Mouse (Mus musculus): ENCODE measurements around the gene Slc35b2. TPM values are rescaled to one million over a fixed set of nuclear protein-coding genes. Genes with fewer than 3 reads are reported as not detected.

The Slc35b2 gene
- total RNA-seq, 2 experiments from 2014 or later: 23.7 to 24.3 TPM

DNA sequence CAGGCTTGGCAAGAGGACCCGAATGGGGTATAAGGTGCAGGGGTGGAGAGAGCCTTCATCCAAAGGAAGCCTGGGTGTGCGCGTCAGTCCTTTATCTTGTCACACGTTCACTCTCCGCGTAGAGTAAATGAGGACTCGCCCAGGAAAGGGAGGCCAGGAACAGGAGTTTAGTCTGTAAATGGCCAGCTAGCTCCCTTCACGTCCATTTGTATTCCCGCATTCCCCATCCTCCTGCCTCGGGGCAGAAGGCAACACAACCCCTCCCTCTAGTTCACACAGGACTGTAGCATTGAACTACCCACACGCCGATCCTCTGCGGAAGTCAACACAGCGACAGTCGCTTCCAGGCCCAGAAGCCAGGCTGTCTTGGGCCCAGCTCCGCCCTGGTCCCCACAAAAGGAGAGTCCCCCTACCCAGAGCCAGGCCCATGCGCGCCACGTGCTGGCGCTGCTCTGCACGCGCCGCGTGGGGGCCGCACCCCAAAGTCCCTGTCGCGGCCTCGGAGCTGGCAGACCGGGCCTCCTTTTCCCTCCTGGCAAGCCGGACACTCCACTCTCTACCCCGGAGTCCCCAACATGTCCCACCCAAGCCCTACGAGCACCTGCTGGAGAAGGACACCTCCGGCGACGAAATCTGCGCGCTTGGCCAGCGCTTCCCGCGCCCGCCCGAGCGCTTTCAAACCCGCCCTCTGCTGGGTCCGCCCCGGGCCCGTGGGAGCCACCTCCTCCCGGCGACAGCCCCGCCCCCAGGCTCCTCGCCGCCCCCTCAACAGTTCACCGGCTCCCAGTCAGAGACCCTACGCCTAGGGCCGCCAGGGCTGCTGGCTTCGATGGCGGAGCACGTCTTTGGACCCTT lies 31.4 kb downstream of the Slc35b2 start:
- intact Hi-C loops (cut with DNase I): no loop called here
- DNase-seq (ENCODE audit: low spot score): peak; percentile 77

DNA sequence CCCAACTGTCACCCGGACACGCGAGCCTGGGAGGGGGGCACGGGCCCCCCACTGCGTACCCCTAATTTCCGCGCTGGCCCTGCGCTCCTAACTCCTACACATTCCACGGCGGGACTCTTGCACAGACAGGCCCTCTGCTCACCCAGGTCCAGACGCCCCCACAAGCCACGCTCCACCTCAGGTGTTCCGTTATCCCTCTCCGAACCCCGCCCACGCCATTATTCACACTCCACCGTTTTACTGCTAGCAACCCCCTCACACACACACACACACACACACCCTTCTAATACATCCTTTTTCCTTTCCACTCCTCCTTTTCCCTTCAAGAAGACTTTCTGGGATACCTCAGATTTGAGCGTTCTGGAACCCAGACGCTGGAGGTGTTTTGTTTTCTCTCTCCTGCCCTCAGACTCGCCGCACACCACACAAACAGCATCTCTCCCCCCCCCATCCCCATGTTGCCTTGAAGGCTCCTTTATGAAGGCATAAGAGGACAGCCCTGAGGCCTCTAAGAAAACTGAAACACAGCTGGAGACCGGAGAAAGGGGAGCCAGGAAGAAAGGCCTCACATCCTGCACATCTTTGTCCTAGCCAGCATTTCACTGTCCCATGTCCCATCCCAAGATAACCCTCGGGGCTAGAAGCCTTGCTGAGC lies 32.2 kb downstream of the Slc35b2 start:
- intact Hi-C loops (cut with DNase I): loop anchor here (2.0 kb wide), 1 partner anchor 13 kb away; no protein-coding TSS in a partner anchor
- DNase-seq (ENCODE audit: low spot score): no peak

DNA sequence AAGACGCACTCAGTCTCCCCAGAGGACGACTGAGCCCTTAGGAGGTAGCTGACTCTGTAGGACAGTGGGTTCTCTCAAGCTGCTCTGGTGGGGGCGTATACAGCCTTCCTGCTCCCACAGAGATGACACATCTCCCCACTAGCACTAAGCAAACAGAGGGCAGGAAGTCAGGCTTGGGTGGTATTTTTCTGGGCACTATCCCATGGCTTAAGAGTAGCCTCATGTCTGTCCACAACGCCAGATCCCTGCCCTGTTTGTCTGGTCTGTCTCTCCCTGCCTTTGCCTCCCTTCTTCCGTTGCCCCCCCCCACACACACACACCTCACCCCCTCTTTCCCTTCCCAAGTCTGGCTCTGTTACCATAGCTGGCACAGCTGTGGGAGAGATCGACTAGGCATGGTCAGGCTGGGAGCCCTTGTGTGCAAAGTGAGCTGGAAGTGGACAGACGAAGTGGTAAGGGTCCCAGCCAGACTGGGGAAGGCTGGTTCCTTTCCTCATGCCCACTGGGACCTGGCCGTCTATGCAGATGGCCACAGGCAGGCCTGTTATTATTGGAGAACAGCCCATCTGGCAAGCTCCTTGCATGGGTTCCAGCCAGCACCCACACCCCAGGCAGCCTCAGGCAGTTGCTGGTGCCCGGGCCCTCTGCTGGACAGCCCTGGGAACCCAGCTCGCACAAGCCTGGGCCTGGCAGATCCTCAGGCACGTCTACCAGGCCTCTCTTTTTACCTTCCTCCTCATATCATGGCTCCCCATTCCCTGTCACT lies 33.1 kb downstream of the Slc35b2 start:
- intact Hi-C loops (cut with DNase I): loop anchor here (2.0 kb wide), 1 partner anchor 14 kb away; no protein-coding TSS in a partner anchor
- DNase-seq (ENCODE audit: low spot score): peak; percentile 74

DNA sequence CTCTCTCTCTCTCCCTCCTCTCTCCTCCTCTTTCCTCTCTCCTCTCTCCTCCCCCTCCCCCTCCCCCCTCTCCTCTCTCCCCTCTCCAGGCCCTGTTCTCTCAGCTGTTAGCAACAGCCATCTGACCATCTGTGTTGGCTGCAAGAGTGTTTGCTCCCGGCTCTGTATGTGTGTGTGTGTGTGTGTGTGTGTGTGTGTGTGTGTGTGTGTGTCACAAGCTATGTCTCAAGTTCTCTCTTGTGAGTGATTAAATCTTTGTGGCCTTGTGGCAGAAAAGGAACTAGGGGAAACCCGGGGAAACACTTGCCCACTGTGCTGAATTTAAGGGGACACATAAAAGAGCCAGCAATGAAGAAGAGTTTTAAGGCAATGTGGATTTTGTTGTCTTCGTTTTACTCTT lies 34.1 kb downstream of the Slc35b2 start:
- DNase-seq (ENCODE audit: low spot score): no peak
- intact Hi-C loops (cut with DNase I): loop anchor here (2.0 kb wide), 2 partner anchors 15 to 29 kb away; no protein-coding TSS in a partner anchor

DNA sequence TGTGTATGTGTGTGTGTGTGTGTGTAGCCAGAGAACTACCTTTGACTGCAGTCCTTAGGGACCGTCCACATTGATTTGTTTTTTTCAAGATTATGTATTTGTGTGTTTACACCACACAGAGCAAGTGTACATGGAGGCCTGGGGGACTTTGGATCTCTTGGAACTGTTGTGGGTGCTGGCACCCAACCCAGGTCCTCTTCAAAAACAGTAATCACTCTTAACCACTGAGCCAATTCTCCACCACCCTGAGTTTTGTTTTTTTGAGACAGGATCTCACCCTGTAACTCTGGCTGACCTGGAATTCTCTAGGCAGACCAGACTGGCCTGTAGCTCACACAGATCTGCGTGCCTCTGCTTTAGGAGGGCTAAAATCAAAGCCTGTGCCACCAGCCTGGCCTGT lies 34.7 kb downstream of the Slc35b2 start:
- intact Hi-C loops (cut with DNase I): loop anchor here (2.0 kb wide), 1 partner anchor 28 kb away; no protein-coding TSS in a partner anchor
- DNase-seq (ENCODE audit: low spot score): no peak

DNA sequence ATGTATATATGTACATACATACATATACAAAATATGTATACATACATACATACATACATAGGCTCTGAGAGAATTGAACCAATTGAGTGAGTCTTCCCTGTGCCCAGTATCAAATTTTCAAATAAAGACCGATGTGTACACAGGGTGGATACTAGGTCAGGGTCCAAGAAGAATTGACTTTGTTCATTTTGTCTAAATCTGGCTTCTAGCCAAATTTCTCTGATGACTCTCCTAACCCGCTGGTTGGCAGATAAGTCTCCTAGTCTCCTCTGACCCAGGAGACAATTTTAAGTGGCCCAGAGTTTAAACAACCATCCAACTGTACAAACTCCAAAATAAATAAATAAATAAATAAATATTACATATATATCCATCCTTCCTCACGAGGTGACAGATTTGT lies 35.2 kb downstream of the Slc35b2 start:
- DNase-seq (ENCODE audit: low spot score): no peak
- intact Hi-C loops (cut with DNase I): loop anchor here (2.0 kb wide), 1 partner anchor 28 kb away; no protein-coding TSS in a partner anchor

DNA sequence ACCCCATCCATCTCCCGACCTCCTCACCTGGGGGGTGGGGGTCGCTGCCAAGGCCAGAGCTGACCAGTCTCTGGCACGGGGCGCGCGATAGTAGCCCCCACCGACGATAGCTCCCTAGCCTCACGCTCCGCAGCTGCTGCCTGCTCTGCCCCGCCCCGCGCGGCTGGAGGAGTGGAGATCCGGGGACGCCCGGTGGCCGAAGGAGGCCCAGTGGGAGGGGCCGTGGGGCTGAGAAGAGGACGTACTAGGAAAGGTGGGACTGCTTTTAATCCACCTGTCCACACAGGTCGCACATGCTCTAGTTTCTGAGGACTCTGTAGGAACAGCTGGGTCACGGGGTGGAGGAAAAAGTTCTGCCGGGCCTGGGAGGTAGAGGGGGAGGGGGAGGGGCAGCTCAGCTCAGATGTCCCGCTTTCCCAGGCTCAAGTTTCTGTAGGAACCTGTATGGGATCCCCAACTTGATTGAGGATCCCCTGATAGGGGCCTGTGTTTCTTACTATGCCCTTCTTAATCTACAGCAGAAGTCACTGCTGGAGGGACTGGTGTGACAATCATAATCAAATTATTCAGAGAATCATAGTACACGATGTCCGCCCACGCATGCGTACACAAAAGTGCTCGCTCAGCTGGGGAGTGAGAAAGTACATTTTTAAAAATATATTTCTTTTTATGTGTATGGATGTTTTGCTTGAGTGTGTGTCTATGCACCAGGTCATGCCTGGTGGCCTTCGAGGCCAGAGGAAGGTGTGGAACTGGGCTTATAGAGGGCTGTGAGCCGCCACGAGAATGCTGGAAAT lies 36.0 kb downstream of the Slc35b2 start, which contains the start of gene Slc29a1:
Gene Slc29a1 (minus strand): TSS at position 161 of the 797 bp plus-strand sequence.
- intact Hi-C loops (cut with DNase I): loop anchor here (2.0 kb wide), 1 partner anchor 27 kb away; no protein-coding TSS in a partner anchor
- DNase-seq (ENCODE audit: low spot score): no peak

DNA sequence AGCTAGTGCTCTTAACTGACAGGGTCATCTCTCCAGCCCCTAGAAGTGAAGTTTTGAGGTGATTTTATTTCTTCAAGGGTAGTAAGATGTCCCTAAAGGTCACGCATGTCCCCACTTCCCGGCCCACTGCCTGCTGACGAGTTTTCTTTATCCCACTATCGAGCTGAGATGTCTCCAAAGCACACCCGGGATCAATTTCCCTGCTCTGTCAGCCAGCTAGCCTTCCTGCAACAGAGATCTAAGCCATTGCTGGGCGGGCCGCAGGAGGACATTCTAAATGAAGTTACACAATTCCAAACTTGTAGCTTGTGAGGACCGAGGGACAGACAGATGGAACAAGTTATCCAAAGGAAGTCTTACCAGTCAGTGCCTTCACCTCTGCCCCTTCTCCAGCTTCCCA lies 36.6 kb downstream of the Slc35b2 start:
- intact Hi-C loops (cut with DNase I): no loop called here
- no peak for DNase-seq (ENCODE audit: low spot score)

DNA sequence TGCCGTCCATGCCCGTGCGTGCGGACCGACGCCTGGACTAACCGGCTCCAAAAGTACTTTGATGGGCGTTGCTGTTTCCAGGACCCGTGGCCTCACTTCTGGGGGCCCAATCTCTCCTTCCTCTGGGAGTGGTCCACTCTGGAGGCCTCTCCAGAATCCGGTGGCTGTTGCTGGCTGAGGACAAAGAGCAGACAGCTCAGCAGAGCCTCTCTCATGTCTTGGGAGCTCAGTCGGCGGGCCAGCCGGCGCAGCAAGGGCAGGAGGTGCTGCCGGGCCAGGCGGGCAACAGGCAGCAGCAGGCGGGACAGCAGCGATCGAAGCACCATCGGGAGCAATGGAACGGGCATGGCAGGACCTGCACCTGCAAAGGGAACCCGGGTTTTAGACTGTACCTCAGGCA lies 37.7 kb downstream of the Slc35b2 start:
- intact Hi-C loops (cut with DNase I): no loop called here
- DNase-seq (ENCODE audit: low spot score): no peak

DNA sequence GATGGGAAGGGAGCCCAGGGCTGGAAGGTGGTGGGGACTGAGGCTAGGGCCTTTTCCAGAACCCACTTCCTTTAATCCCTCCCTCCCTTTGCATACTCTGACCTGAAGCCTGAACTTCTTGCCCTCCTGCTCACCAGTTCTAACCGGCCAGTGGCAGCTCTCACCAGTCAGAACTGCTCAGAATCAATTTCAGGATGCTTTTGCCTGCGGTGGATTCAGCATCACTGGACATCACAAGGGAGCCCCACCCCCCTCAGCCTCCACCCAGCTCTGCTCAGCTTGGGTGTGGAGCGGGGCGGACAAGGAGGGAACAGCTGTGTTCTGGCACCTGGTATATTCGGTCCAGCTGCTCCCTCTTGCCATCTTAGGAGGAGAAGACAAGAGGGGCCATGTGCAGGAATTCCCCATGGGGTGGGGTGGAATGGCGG lies 38.2 kb downstream of the Slc35b2 start, which contains the start of gene Mymx:
Gene Mymx (minus strand): TSS at position 226 of the 428 bp plus-strand sequence.
- DNase-seq (ENCODE audit: low spot score): no peak
- intact Hi-C loops (cut with DNase I): no loop called here

DNA sequence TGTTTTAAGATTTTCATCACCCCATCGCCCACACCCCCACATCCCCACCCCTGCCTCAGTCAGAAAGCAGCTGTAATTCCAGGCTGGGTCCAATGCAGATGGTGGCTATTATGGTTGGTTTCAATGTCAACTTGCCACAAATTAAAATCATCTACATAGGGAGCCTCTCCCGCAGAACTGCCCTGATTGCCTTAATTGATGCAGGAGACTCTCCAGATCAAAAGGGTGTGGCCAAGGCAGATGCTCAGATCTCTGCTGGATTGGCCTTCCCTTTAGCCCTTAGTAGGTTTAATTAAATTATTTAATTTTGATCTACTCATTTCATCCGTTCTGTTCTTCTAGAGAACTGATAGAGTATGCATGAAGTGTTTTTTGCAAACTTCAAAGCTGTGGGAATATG lies 39.3 kb downstream of the Slc35b2 start:
- DNase-seq (ENCODE audit: low spot score): no peak

DNA sequence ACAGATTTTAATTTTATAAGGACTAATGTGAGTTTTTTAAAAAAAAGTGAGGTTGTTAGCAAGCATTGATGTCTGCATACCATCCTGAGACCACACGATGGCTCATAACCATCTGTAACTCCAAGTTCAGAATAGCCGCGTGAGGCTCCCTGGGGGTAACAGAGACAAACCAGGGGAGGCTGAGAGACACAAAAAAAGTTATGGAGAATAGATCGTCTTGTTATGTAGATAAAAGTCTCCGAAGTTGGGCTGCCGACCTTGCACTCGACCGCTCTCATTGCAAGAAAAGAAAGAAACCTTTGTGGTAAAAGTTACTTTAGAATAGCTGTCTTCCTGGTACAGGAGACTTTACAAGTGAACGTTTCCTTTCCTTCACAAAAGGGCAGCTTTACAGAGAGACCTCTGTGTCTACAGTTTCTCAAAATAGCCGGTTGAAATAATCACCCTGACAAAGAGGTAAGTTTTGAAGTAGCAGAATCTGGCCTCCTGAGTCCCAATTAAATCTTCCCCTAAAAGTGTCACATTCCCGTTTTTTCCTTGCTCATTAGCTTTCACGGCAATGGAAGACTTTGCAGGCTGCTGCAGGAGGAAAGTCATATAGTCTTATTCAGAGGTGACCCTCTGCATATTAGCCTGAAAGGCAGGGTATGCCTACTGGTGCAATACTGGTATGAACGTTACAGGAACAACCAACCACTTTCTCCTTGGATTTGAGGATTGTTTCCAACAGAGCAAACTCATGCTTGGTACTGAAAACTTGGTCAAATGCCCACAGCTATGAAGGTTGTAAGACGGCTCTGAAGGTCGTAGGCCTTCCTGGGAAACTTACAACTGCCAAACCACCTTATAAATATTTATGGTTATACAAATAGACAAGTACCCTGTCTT lies 43.6 kb downstream of the Slc35b2 start:
- intact Hi-C loops (cut with DNase I): no loop called here
- no peak for DNase-seq (ENCODE audit: low spot score)

More for the DNA sequence above, 39.3 kb downstream of the Slc35b2 start:
- intact Hi-C loops (cut with DNase I): no loop called here

DNA sequence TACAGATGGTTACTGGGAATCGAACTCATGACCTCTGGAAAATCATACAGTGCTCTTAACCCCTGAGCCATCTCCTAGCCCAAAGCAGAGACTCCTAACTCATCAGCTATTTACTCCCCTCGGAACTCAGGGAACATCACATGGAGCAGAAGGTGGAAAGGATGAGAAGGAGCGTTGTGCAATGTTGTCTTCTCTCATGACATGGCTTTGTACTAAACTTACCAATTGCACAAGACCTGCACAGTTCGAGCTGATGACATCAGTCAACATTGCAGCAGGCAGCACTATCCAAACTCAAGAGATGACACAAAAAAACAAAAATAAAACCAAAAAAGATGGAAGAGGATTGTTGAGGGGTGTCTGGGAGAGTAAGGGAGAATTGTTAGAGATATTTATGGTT lies 44.7 kb downstream of the Slc35b2 start:
- DNase-seq (ENCODE audit: low spot score): no peak
- intact Hi-C loops (cut with DNase I): no loop called here

DNA sequence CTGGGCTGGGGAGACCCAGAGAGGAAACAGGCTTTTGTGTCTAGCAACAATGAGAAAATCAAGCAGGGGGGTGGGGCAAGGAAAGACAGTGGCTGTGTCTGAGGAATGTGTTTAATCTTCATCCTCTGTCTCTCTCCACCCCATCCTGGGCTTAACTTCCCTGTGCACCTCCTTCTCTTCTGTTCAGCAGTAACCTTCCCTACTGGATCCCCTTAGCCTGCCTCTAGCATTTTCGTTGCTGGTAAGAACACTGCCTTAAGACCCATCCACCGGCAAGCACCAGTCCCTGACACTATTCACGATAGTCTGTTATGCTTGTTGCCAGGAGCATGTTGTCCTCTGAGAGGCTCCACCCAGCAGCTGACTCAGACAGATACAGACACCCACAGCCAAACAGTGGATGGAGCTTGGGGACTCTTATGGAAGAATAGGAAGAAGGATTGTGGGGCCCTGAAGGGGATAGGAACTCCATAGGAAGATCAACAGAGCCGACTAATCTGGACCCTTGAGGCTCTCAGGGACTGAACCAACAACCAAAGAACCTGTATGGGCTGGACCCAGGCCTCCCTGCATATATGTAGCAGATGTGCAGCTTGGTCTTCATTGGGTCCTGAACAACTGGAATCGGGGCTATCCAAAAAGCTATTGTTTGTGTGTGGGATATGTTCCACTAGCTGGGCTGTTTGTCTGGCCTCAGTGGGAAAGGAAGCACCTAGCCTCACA lies 46.6 kb downstream of the Slc35b2 start:
- peak; percentile 54 for DNase-seq (ENCODE audit: low spot score)
- intact Hi-C loops (cut with DNase I): no loop called here

DNA sequence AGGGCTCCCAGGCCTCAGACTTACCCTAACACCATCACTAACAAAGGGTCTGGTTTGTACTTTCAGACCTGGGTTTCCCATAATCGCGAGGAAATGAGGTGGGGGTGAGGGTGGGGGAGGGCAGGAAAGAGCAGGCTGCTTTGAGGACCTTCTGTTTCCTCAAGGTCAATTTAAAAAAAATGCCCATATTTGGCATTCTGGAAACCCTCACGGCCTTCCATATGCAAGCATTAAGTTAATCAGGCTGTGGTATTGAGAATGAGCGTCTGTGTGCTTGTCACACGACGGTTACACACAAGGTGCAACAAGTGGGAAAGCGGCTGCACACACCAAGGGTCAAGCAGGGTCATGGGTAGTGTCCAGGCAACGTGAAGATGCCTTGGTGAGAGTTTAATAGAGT lies 48.3 kb downstream of the Slc35b2 start:
- intact Hi-C loops (cut with DNase I): no loop called here
- no peak for DNase-seq (ENCODE audit: low spot score)

DNA sequence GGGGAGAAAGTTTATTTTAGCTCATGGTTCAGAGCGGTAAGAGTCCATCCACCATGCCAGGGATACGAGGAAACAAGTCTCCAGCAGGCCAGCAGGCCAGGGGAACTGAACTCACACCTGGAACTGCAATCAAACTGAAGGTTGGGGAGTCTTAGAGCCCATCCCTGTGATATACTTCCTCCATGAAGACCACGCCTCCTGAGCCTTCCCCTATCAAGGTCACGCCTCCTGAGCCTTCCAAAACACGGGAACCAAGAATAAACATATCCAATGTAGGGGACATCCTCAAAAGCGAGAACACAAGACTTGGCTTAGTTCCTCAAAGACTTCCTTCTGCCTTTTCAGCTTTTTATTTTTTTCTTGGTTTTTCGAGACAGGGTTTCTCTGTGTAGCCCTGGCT lies 49.2 kb downstream of the Slc35b2 start:
- no peak for DNase-seq (ENCODE audit: low spot score)
- intact Hi-C loops (cut with DNase I): no loop called here

DNA sequence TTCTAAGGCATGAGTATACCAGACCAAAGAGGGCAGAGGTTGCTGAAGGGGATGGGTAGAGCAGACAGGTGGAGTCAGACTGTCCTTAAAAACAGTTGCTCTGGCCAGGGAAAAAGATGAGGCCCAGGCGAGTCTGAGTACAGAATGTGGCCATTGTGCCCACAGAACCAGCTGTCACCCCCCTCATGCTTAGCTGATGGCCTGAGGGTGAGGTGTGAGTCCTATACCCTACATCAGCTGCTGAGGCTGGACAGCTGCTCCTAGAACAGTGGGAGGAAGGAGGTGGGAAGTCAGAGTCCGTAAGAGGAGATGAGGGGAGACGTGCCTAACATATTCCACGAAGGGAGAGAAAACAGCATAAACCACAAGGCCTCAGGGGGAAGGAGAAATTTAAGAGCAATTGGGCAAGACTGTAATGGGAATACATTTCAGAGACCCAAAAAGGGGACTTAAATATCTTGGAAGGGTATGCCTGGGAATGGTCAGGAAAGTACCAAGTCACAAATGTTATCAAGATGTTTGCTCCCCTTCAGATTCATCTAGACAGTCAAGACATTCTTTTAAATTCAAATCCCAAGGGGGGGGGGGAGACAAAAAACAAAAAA lies 52.5 kb downstream of the Slc35b2 start:
- intact Hi-C loops (cut with DNase I): no loop called here
- DNase-seq (ENCODE audit: low spot score): no peak
